Mouse (Mus musculus): Measurements from ENCODE around the gene Xylt1. TPM values are rescaled to one million over a fixed set of nuclear protein-coding genes. Genes with fewer than 3 reads are reported as not detected.

The Xylt1 gene
- polyA plus RNA-seq, 1 experiment from 2014 or later, result 3.8 TPM

GRCm38 (mm10) chr7:117658180-117658579 is 277.4 kb downstream of the Xylt1 start:
- Histone ChIP-seq H3K9me3 (ENCODE audit: control insufficient read depth, low read length) (no peaks in the 10 kb centered on the region), H3K4me1 (ENCODE audit: control insufficient read depth, insufficient read depth, low read length) (no peaks in the 10 kb centered on the region), H3K4me3 (ENCODE audit: low read depth, low read length) (no peak overlapping the region), H3K36me3 (ENCODE audit: control insufficient read depth, insufficient read depth, low read length) (no peaks in the 10 kb centered on the region), H3K27me3 (ENCODE audit: control insufficient read depth, insufficient read depth, low read length) (no peaks in the 10 kb centered on the region), H3K4me2 (ENCODE audit: low read depth, low read length) (no peak overlapping the region), H3K27ac (ENCODE audit: low read depth, low read length) (no peak overlapping the region), H3K9ac (replicated peaks; ENCODE audit: low read depth, low read length) (no peak overlapping the region)
- no peak for ATAC-seq (ENCODE audit: low read depth)
- 92% methylated on average over 4 of the region's 4 CpGs for WGBS

GRCm38 (mm10) chr7:117658739-117659138 is 278.0 kb downstream of the Xylt1 start:
- no peak overlapping the region for H3K27ac ChIP-seq (ENCODE audit: low read depth, low read length)
- H3K9me3 ChIP-seq (ENCODE audit: control insufficient read depth, low read length), result no peaks in the 10 kb centered on the region
- 77% methylated on average over 4 of the region's 4 CpGs for WGBS
- no peak overlapping the region for H3K9ac ChIP-seq (replicated peaks; ENCODE audit: low read depth, low read length)
- H3K4me1 ChIP-seq (ENCODE audit: control insufficient read depth, insufficient read depth, low read length), result no peaks in the 10 kb centered on the region
- no peak overlapping the region for H3K4me3 ChIP-seq (ENCODE audit: low read depth, low read length)
- H3K4me2 ChIP-seq (ENCODE audit: low read depth, low read length), result no peak overlapping the region
- ATAC-seq (ENCODE audit: low read depth), result no peak
- H3K27me3 ChIP-seq (ENCODE audit: control insufficient read depth, insufficient read depth, low read length), result no peaks in the 10 kb centered on the region
- no peaks in the 10 kb centered on the region for H3K36me3 ChIP-seq (ENCODE audit: control insufficient read depth, insufficient read depth, low read length)

GRCm38 (mm10) chr7:117667286-117667685 is 286.5 kb downstream of the Xylt1 start:
- Histone ChIP-seq H3K9ac (replicated peaks; ENCODE audit: low read depth, low read length) (no peak overlapping the region), H3K9me3 (ENCODE audit: control insufficient read depth, low read length) (no peaks in the 10 kb centered on the region), H3K4me2 (ENCODE audit: low read depth, low read length) (no peak overlapping the region), H3K27ac (ENCODE audit: low read depth, low read length) (no peak overlapping the region), H3K36me3 (ENCODE audit: control insufficient read depth, insufficient read depth, low read length) (no peaks in the 10 kb centered on the region), H3K27me3 (ENCODE audit: control insufficient read depth, insufficient read depth, low read length) (no peaks in the 10 kb centered on the region), H3K4me1 (ENCODE audit: control insufficient read depth, insufficient read depth, low read length) (no peaks in the 10 kb centered on the region), H3K4me3 (ENCODE audit: low read depth, low read length) (no peak overlapping the region)
- ATAC-seq (ENCODE audit: low read depth), result no peak
- WGBS, result 96% methylated on average over 10 of the region's 10 CpGs

- no peak overlapping the region for H3K27ac ChIP-seq (ENCODE audit: low read depth, low read length)
- no peak overlapping the region for H3K4me2 ChIP-seq (ENCODE audit: low read depth, low read length)
- no peaks in the 10 kb centered on the region for H3K27me3 ChIP-seq (ENCODE audit: control insufficient read depth, insufficient read depth, low read length)
- H3K9ac ChIP-seq (replicated peaks; ENCODE audit: low read depth, low read length), result no peak overlapping the region
- no peaks in the 10 kb centered on the region for H3K36me3 ChIP-seq (ENCODE audit: control insufficient read depth, insufficient read depth, low read length)
- no peak for ATAC-seq (ENCODE audit: low read depth)
- no peak overlapping the region for H3K4me3 ChIP-seq (ENCODE audit: low read depth, low read length)
- no peaks in the 10 kb centered on the region for H3K4me1 ChIP-seq (ENCODE audit: control insufficient read depth, insufficient read depth, low read length)
- no peaks in the 10 kb centered on the region for H3K9me3 ChIP-seq (ENCODE audit: control insufficient read depth, low read length)
- WGBS, result 87% methylated on average over 9 of the region's 9 CpGs
Measured at GRCm38 (mm10) chr7:117668226-117668625, 287.4 kb downstream of the Xylt1 start.

- Histone ChIP-seq H3K9ac (replicated peaks; ENCODE audit: low read depth, low read length) (no peak overlapping the region), H3K36me3 (ENCODE audit: control insufficient read depth, insufficient read depth, low read length) (no peaks in the 10 kb centered on the region), H3K4me1 (ENCODE audit: control insufficient read depth, insufficient read depth, low read length) (no peaks in the 10 kb centered on the region), H3K4me2 (ENCODE audit: low read depth, low read length) (no peak overlapping the region), H3K4me3 (ENCODE audit: low read depth, low read length) (no peak overlapping the region), H3K27ac (ENCODE audit: low read depth, low read length) (no peak overlapping the region), H3K27me3 (ENCODE audit: control insufficient read depth, insufficient read depth, low read length) (no peaks in the 10 kb centered on the region), H3K9me3 (ENCODE audit: control insufficient read depth, low read length) (no peaks in the 10 kb centered on the region)
- ATAC-seq (ENCODE audit: low read depth), result no peak
- 86% methylated on average over 7 of the region's 7 CpGs for WGBS
Measured at GRCm38 (mm10) chr7:117672121-117672591, 291.4 kb downstream of the Xylt1 start.

GRCm38 (mm10) chr7:117686120-117686996 is 305.6 kb downstream of the Xylt1 start:
- Histone ChIP-seq H3K27me3 (ENCODE audit: control insufficient read depth, insufficient read depth, low read length) (no peaks in the 10 kb centered on the region), H3K4me2 (ENCODE audit: low read depth, low read length) (no peak overlapping the region), H3K9ac (replicated peaks; ENCODE audit: low read depth, low read length) (no peak overlapping the region), H3K4me3 (ENCODE audit: low read depth, low read length) (no peak overlapping the region), H3K4me1 (ENCODE audit: control insufficient read depth, insufficient read depth, low read length) (no peaks in the 10 kb centered on the region), H3K27ac (ENCODE audit: low read depth, low read length) (no peak overlapping the region), H3K9me3 (ENCODE audit: control insufficient read depth, low read length) (no peaks in the 10 kb centered on the region), H3K36me3 (ENCODE audit: control insufficient read depth, insufficient read depth, low read length) (no peaks in the 10 kb centered on the region)
- ATAC-seq (ENCODE audit: low read depth), result peak; percentile 86
- 6% methylated on average over 5 of the region's 5 CpGs for WGBS

GRCm38 (mm10) chr7:117686997-117687302 is 306.2 kb downstream of the Xylt1 start:
- Histone ChIP-seq H3K9ac (replicated peaks; ENCODE audit: low read depth, low read length) (no peak overlapping the region), H3K27ac (ENCODE audit: low read depth, low read length) (no peak overlapping the region), H3K4me1 (ENCODE audit: control insufficient read depth, insufficient read depth, low read length) (no peaks in the 10 kb centered on the region), H3K9me3 (ENCODE audit: control insufficient read depth, low read length) (no peaks in the 10 kb centered on the region), H3K4me2 (ENCODE audit: low read depth, low read length) (no peak overlapping the region), H3K27me3 (ENCODE audit: control insufficient read depth, insufficient read depth, low read length) (no peaks in the 10 kb centered on the region), H3K36me3 (ENCODE audit: control insufficient read depth, insufficient read depth, low read length) (no peaks in the 10 kb centered on the region), H3K4me3 (ENCODE audit: low read depth, low read length) (no peak overlapping the region)
- 30% methylated on average over 3 of the region's 3 CpGs for WGBS
- no peak for ATAC-seq (ENCODE audit: low read depth)

- WGBS, result 92% methylated on average over 4 of the region's 4 CpGs
- H3K4me2 ChIP-seq (ENCODE audit: low read depth, low read length), result no peak overlapping the region
- no peak overlapping the region for H3K27ac ChIP-seq (ENCODE audit: low read depth, low read length)
- no peaks in the 10 kb centered on the region for H3K9me3 ChIP-seq (ENCODE audit: control insufficient read depth, low read length)
- no peak for ATAC-seq (ENCODE audit: low read depth)
- no peaks in the 10 kb centered on the region for H3K27me3 ChIP-seq (ENCODE audit: control insufficient read depth, insufficient read depth, low read length)
- no peaks in the 10 kb centered on the region for H3K36me3 ChIP-seq (ENCODE audit: control insufficient read depth, insufficient read depth, low read length)
- no peak overlapping the region for H3K4me3 ChIP-seq (ENCODE audit: low read depth, low read length)
- H3K4me1 ChIP-seq (ENCODE audit: control insufficient read depth, insufficient read depth, low read length), result 0 out of 2 replicates have a peak, but pooled peaks cover 2% of the 10 kb centered on the region
- H3K9ac ChIP-seq (replicated peaks; ENCODE audit: low read depth, low read length), result no peak overlapping the region
Measured at GRCm38 (mm10) chr7:117695612-117696011, 314.8 kb downstream of the Xylt1 start.

GRCm38 (mm10) chr7:117697681-117698080 is 316.9 kb downstream of the Xylt1 start:
- H3K27me3 ChIP-seq (ENCODE audit: control insufficient read depth, insufficient read depth, low read length), result no peaks in the 10 kb centered on the region
- H3K9me3 ChIP-seq (ENCODE audit: control insufficient read depth, low read length), result no peaks in the 10 kb centered on the region
- no peak overlapping the region for H3K4me2 ChIP-seq (ENCODE audit: low read depth, low read length)
- no peak for ATAC-seq (ENCODE audit: low read depth)
- no peaks in the 10 kb centered on the region for H3K36me3 ChIP-seq (ENCODE audit: control insufficient read depth, insufficient read depth, low read length)
- WGBS, result 95% methylated on average over 4 of the region's 4 CpGs
- H3K27ac ChIP-seq (ENCODE audit: low read depth, low read length), result no peak overlapping the region
- no peak overlapping the region for H3K9ac ChIP-seq (replicated peaks; ENCODE audit: low read depth, low read length)
- no peak overlapping the region for H3K4me3 ChIP-seq (ENCODE audit: low read depth, low read length)
- H3K4me1 ChIP-seq (ENCODE audit: control insufficient read depth, insufficient read depth, low read length), result 0 out of 2 replicates have a peak, but pooled peaks cover 2% of the 10 kb centered on the region

Measured in neural tube, embryonic 14.5 days (tissue).